Mouse (Mus musculus): ENCODE data around the gene Neu1. TPM values are rescaled to one million over a fixed set of nuclear protein-coding genes. Genes with fewer than 3 reads are reported as not detected.

Neu1 gene
- polyA plus RNA-seq (2012): 0.31 and 0.38 TPM in 2 replicates

GRCm38 (mm10) chr17:34931061-34931734 is at the start of gene Neu1:
Neu1 (plus strand) TSS chr17:34931253.
- TF ChIP-seq TAL1 (IDR thresholded peaks at IDR 0.05; ENCODE audit: low read length): no peak

GRCm38 (mm10) chr17:34881683-34882310 is 49.3 kb upstream of the Neu1 start, which contains the start of gene Gm20547:
Gm20547 (minus strand) TSS chr17:34882042.
- H3K36me3 ChIP-seq (ENCODE audit: control insufficient read depth): no peaks in the 10 kb centered on the region
- peaks cover 30% of the 10 kb centered on the region for H3K4me1 ChIP-seq (ENCODE audit: control insufficient read depth)
- peak within 1 kb of the TSS; percentile 41 for H3K4me3 ChIP-seq (replicated peaks)
- H3K27me3 ChIP-seq (ENCODE audit: control insufficient read depth): no peaks in the 10 kb centered on the region
- no peaks in the 10 kb centered on the region for H3K9me3 ChIP-seq (ENCODE audit: control insufficient read depth, low read length)
- TF ChIP-seq TAL1 (IDR thresholded peaks at IDR 0.05; ENCODE audit: low read length) (no peak), GATA1 (IDR thresholded peaks at IDR 0.05; ENCODE audit: low read length) (no peak)

More at GRCm38 (mm10) chr17:34931061-34931734, at the start of gene Neu1:
- peaks cover 5% of the 10 kb centered on the region for H3K36me3 ChIP-seq (ENCODE audit: control insufficient read depth)
- no peaks in the 10 kb centered on the region for H3K9me3 ChIP-seq (ENCODE audit: control insufficient read depth, low read length)
- H3K27me3 ChIP-seq (ENCODE audit: control insufficient read depth): no peaks in the 10 kb centered on the region
- H3K4me3 ChIP-seq (replicated peaks): peak within 1 kb of the TSS; percentile 68
- H3K4me1 ChIP-seq (ENCODE audit: control insufficient read depth): peaks cover 18% of the 10 kb centered on the region

- H3K4me1 ChIP-seq (ENCODE audit: control insufficient read depth): peaks cover 30% of the 10 kb centered on the region
- TF ChIP-seq GATA1 (IDR thresholded peaks at IDR 0.05; ENCODE audit: low read length) (no peak), TAL1 (IDR thresholded peaks at IDR 0.05; ENCODE audit: low read length) (no peak)
- H3K9me3 ChIP-seq (ENCODE audit: control insufficient read depth, low read length): no peaks in the 10 kb centered on the region
- H3K36me3 ChIP-seq (ENCODE audit: control insufficient read depth): no peaks in the 10 kb centered on the region
- H3K4me3 ChIP-seq (replicated peaks): no peak overlapping the region
- H3K27me3 ChIP-seq (ENCODE audit: control insufficient read depth): no peaks in the 10 kb centered on the region
Measured at GRCm38 (mm10) chr17:34883332-34883731, 47.7 kb upstream of the Neu1 start.

GRCm38 (mm10) chr17:34884704-34885103 is 46.3 kb upstream of the Neu1 start:
- Histone ChIP-seq H3K36me3 (ENCODE audit: control insufficient read depth) (no peaks in the 10 kb centered on the region), H3K9me3 (ENCODE audit: control insufficient read depth, low read length) (no peaks in the 10 kb centered on the region), H3K4me1 (ENCODE audit: control insufficient read depth) (peaks cover 30% of the 10 kb centered on the region), H3K4me3 (replicated peaks) (no peak overlapping the region), H3K27me3 (ENCODE audit: control insufficient read depth) (no peaks in the 10 kb centered on the region)
- TF ChIP-seq GATA1 (IDR thresholded peaks at IDR 0.05; ENCODE audit: low read length) (no peak), TAL1 (IDR thresholded peaks at IDR 0.05; ENCODE audit: low read length) (no peak)

GRCm38 (mm10) chr17:34885615-34886014 is 45.4 kb upstream of the Neu1 start:
- TF ChIP-seq GATA1 (IDR thresholded peaks at IDR 0.05; ENCODE audit: low read length): no peak
- TF ChIP-seq TAL1 (IDR thresholded peaks at IDR 0.05; ENCODE audit: low read length): no peak
- Histone ChIP-seq H3K4me1 (ENCODE audit: control insufficient read depth) (peaks cover 32% of the 10 kb centered on the region), H3K4me3 (replicated peaks) (no peak overlapping the region), H3K9me3 (ENCODE audit: control insufficient read depth, low read length) (no peaks in the 10 kb centered on the region), H3K27me3 (ENCODE audit: control insufficient read depth) (no peaks in the 10 kb centered on the region), H3K36me3 (ENCODE audit: control insufficient read depth) (no peaks in the 10 kb centered on the region)

GRCm38 (mm10) chr17:34887942-34888341 is 43.1 kb upstream of the Neu1 start:
- no peaks in the 10 kb centered on the region for H3K36me3 ChIP-seq (ENCODE audit: control insufficient read depth)
- no peak overlapping the region for H3K4me3 ChIP-seq (replicated peaks)
- H3K27me3 ChIP-seq (ENCODE audit: control insufficient read depth): no peaks in the 10 kb centered on the region
- no peak for TF ChIP-seq GATA1 (IDR thresholded peaks at IDR 0.05; ENCODE audit: low read length)
- no peak for TF ChIP-seq TAL1 (IDR thresholded peaks at IDR 0.05; ENCODE audit: low read length)
- H3K9me3 ChIP-seq (ENCODE audit: control insufficient read depth, low read length): no peaks in the 10 kb centered on the region
- peaks cover 34% of the 10 kb centered on the region for H3K4me1 ChIP-seq (ENCODE audit: control insufficient read depth)

GRCm38 (mm10) chr17:34890074-34890743 is 40.8 kb upstream of the Neu1 start:
- TF ChIP-seq TAL1 (IDR thresholded peaks at IDR 0.05; ENCODE audit: low read length) (no peak), GATA1 (IDR thresholded peaks at IDR 0.05; ENCODE audit: low read length) (no peak)
- no peaks in the 10 kb centered on the region for H3K36me3 ChIP-seq (ENCODE audit: control insufficient read depth)
- peaks cover 38% of the 10 kb centered on the region for H3K4me1 ChIP-seq (ENCODE audit: control insufficient read depth)
- no peak overlapping the region for H3K4me3 ChIP-seq (replicated peaks)
- peaks cover 1% of the 10 kb centered on the region; the same call in 1 of the 2 replicates for H3K27me3 ChIP-seq (ENCODE audit: control insufficient read depth)
- no peaks in the 10 kb centered on the region for H3K9me3 ChIP-seq (ENCODE audit: control insufficient read depth, low read length)

- no peaks in the 10 kb centered on the region for H3K9me3 ChIP-seq (ENCODE audit: control insufficient read depth, low read length)
- peaks cover 3% of the 10 kb centered on the region for H3K36me3 ChIP-seq (ENCODE audit: control insufficient read depth)
- no peak overlapping the region for H3K4me3 ChIP-seq (replicated peaks)
- peaks cover 2% of the 10 kb centered on the region; the same call in 1 of the 2 replicates for H3K27me3 ChIP-seq (ENCODE audit: control insufficient read depth)
- H3K4me1 ChIP-seq (ENCODE audit: control insufficient read depth): peaks cover 47% of the 10 kb centered on the region
- TF ChIP-seq GATA1 (IDR thresholded peaks at IDR 0.05; ENCODE audit: low read length) (no peak), TAL1 (IDR thresholded peaks at IDR 0.05; ENCODE audit: low read length) (no peak)
Measured at GRCm38 (mm10) chr17:34891377-34891776, 39.7 kb upstream of the Neu1 start.

All from erythroblast, embryonic 14.5 days (primary cell).